Mouse (Mus musculus) right cerebral cortex, postnatal 4 days (tissue): ENCODE results near the gene Ssbp4.
A peak's percentile ranks its signal among the peaks of the same experiment; 100 is the strongest.

Experiments used
- DNase-seq: peaks from one replicate; pipeline ENCODE4 v3.0.0-alpha.2; 2022

Ssbp4 gene

GRCm38 (mm10) chr8:70584606-70585257 is 23.9 kb downstream of the Ssbp4 start:
- DNase-seq: no peak

- DNase-seq: no peak
These were observed 24.9 kb downstream of the Ssbp4 start for GRCm38 (mm10) chr8:70583476-70584387.

DNA sequence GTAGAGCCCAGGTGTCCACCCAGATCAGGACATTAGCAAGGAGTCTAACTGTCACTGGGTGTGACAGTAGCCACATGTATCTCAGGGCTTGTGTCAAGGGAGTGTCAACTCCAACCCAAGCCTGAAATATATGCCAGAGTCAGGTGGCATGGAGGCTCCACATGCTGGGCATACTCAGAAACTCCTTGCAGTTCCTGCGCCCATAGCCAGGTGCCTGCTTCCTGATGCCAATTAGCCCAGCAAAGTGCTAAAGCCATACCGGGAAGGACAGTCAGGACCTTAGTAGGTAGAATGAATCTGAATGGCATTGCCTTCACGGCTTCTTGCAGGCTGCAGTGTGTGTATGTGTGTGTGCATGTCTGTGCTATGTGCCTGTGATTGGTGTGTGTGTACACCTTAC is 31.5 kb downstream of the Ssbp4 start:
- no peak for DNase-seq

GRCm38 (mm10) chr8:70574915-70575314 is 33.8 kb downstream of the Ssbp4 start:
- DNase-seq: no peak

- DNase-seq: no peak
These were observed 34.4 kb downstream of the Ssbp4 start for GRCm38 (mm10) chr8:70574302-70574701.

GRCm38 (mm10) chr8:70570990-70571389 is 37.7 kb downstream of the Ssbp4 start:
- no peak for DNase-seq

DNA sequence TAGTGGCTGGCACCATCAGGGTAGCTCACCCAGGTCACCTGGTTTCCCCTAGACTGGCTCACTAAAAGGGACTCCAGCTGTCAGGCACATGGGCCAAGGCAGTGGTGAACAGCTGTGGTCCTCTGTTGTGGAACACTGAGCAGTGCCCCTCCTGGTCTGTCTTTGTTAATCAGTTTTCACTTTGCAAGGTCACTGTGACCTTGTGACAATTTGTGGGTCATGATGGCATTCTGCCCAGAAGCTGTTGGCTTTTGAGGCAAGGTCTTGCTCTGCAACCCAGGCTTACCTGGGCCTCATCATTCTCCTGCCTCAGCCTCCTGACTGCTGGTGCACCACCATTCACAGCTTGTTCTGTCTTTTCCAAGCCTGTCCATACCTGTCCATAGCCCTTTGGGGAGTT is 38.3 kb downstream of the Ssbp4 start:
- DNase-seq: no peak

DNA sequence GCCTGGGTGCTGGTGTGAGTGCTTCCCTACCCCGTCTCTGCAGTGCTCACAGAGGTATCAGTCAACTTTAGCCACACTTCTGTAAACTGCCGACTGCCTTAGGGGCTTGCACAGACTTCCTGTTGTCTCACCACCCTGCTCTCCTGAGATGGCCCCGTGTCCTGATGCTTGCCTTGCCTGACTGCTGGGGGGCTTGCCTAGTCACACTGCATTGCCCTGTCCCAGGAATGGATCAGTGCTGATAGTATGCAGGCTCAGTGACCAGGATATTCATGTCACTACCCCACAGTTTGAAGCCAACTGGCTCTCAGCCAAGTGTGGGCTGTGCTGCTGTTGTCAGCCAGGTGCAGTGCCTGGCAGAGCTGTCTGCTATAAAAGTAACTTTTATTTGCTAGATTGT is 43.1 kb downstream of the Ssbp4 start:
- DNase-seq: no peak

DNA sequence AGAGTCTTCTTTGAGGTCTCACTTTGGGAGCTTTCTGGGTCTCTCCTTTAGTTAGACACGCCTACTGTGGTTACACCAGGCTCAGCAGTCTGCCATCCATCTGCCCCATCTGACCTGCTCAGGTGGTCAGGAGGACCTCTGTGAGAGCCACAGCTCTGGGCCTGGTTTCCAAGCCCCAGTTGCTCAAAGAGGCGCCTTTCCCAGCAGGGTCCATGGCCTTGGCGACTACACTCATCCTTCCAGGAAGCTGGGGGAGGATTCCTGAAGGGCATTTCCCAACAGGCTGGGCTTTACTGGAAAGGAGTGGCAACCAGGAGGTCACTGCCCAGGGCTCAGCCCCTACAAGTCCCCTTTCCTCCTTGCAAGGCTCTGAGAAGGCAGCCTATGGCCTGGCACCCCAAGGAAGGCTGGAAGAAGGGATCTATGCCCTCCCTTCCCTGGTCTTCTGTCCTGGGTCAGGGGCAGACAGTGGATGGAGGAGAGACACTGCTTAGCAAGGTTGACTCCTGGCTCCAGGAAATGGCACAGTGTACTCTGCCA is 43.9 kb downstream of the Ssbp4 start:
- no peak for DNase-seq

GRCm38 (mm10) chr8:70563763-70564387 is 44.8 kb downstream of the Ssbp4 start:
- DNase-seq: no peak

GRCm38 (mm10) chr8:70562802-70563201 is 45.9 kb downstream of the Ssbp4 start:
- no peak for DNase-seq

DNA sequence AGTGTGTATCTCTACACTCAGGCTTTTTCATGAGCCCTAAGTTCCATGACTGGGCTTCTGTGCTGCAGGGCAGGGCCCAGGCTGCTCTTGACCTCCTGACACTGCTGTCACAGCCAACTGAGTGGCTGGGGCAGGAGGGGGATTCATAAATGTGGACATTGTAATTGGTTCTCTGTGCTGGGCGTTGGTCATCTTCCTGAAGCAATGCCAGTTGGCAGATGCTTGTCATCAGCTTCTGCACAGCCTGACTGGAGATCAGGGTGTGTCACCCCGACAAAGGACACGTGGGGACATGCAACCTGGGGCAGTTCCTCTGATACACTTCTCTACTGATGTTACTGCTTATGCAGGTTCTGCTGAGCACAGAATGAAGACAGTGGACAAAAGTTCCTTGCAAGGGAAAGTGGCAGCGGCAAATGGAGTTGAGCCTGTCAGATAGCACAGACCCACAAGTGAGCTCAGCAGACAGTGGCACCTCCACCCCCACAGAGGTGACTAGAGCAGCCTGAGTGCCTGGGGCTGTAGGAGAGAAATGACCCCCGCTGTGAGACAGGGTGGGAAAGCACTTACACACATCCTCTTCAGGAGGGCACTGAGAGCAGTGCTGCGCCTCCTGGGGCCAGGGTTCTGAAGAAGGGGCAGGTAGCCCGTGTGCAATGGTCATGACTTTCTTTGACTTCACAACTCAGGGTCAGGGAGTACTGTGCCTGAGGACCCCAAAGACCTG is 46.7 kb downstream of the Ssbp4 start:
- no peak for DNase-seq

DNA sequence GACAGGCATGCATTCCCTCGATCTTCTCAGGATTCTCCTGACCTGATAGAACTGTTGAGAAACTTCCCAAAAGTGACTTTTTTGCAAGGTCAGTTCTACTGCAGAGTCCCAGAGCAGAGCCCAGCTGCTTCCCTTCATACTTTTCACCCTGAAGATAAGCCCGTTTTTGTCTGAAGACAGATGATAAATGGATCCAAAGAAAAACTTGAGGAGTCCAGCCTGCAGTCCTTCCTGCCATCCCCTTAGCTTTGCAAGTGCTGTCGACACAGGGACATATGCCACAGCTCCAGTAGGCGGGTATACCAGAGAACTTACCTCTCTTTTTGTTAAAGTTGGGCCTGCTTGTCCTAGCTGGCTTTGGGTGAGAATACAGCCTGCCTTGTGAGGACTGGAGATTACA is 47.3 kb downstream of the Ssbp4 start:
- no peak for DNase-seq

- no peak for DNase-seq
These were observed 48.1 kb downstream of the Ssbp4 start for GRCm38 (mm10) chr8:70560564-70560963.

GRCm38 (mm10) chr8:70560096-70560495 is 48.6 kb downstream of the Ssbp4 start:
- no peak for DNase-seq

DNA sequence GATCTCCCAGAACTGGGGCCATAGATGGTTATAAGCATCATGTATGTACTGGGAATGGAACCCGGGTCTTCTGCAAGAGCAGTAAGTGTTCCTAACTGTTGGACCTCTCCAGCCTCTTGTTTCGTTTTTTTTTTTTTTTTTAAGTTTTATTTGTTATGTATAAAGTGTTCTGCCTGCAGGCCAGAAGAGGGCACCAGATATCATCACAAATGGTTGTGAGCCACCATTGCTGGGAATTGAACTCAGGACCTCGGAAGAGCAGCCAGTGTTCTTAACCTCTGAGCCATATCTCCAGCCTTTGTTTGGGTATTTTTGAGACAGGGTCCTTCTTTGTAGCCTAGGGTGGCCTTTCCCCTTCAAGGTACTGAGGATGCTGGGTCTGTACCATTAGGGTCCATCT is 49.7 kb downstream of the Ssbp4 start:
- DNase-seq: no peak

- no peak for DNase-seq
These were observed 50.3 kb downstream of the Ssbp4 start for GRCm38 (mm10) chr8:70558334-70558733.

GRCm38 (mm10) chr8:70555079-70555747 is 53.5 kb downstream of the Ssbp4 start:
- no peak for DNase-seq

GRCm38 (mm10) chr8:70553740-70554139 is 54.9 kb downstream of the Ssbp4 start:
- peak; percentile 28 for DNase-seq

- DNase-seq: no peak
These were observed 55.8 kb downstream of the Ssbp4 start for GRCm38 (mm10) chr8:70552836-70553235.

- no peak for DNase-seq
These were observed 57.0 kb downstream of the Ssbp4 start for GRCm38 (mm10) chr8:70551558-70552161.
